Mouse (Mus musculus) adrenal gland, postnatal 14 days (tissue): ENCODE results near the gene Ttll9. TPM values are rescaled to one million over a fixed set of nuclear protein-coding genes. Genes with fewer than 3 reads are reported as not detected.

Experiments
- DNase-seq: peaks from one replicate; pipeline ENCODE4 v3.0.0; 2021; ENCODE audit warnings: mixed read lengths
- total RNA-seq: library from RNA; stranded (reverse); gene quantifications from 2 replicates; pipeline ENCODE4 v1.2.3, GENCODE M21; 2021

The Ttll9 gene
- total RNA-seq, 1 experiment from 2014 or later: 0.48 TPM

- no peak for DNase-seq
These were observed 88.8 kb downstream of the Ttll9 start for GRCm38 (mm10) chr2:153051095-153051494.

- no peak for DNase-seq
These were observed 89.3 kb downstream of the Ttll9 start for GRCm38 (mm10) chr2:153051537-153051936.

GRCm38 (mm10) chr2:153052700-153053351, 90.5 kb downstream of the Ttll9 start:
- DNase-seq: no peak

GRCm38 (mm10) chr2:153053896-153054295, 91.6 kb downstream of the Ttll9 start:
- DNase-seq: no peak

- DNase-seq: no peak
These were observed 93.1 kb downstream of the Ttll9 start for GRCm38 (mm10) chr2:153055270-153055920.

Other genes with a start within 250 kb of the Ttll9 start
- gene Id1, start 226.2 kb upstream of the Ttll9 start, total RNA-seq: 136 and 138 TPM in 2 replicates
- 6.3 and 7.7 TPM in 2 replicates for gene Cox4i2, start 208.3 kb upstream of the Ttll9 start, total RNA-seq
- 64.3 and 72.4 TPM in 2 replicates for gene Bcl2l1, start 130.8 kb upstream of the Ttll9 start, total RNA-seq
- gene Tpx2, start 114.5 kb upstream of the Ttll9 start, total RNA-seq: 16.6 and 20.3 TPM in 2 replicates
- gene Mylk2, start 51.1 kb upstream of the Ttll9 start, total RNA-seq: not detected in 2 replicates
- 3.6 and 6.1 TPM in 2 replicates for gene Foxs1, start 29.3 kb upstream of the Ttll9 start, total RNA-seq
- gene Dusp15, start 10.8 kb upstream of the Ttll9 start, total RNA-seq: 2.8 and 4.4 TPM in 2 replicates
- gene Pdrg1, start 52.9 kb downstream of the Ttll9 start, total RNA-seq: 112 and 124 TPM in 2 replicates
- 0.93 and 1.3 TPM in 2 replicates for gene Xkr7, start 69.4 kb downstream of the Ttll9 start, total RNA-seq
- gene Ccm2l, start 103.5 kb downstream of the Ttll9 start, total RNA-seq: 15.3 and 21.3 TPM in 2 replicates
- gene Hck, start 146.0 kb downstream of the Ttll9 start, total RNA-seq: 2.0 and 2.9 TPM in 2 replicates
- gene Tm9sf4, start 198.8 kb downstream of the Ttll9 start, total RNA-seq: 96.0 and 104 TPM in 2 replicates